Mouse (Mus musculus) heart, embryonic 15.5 days (tissue): ENCODE measurements around the gene Slc4a4. TPM values are rescaled to one million over a fixed set of nuclear protein-coding genes. Genes with fewer than 3 reads are reported as not detected.

ENCODE experiments used
- ATAC-seq: fragments of 200-750 bp; cut with Nextera tagmentation; replicated peaks from 2 replicates; pipeline ENCODE4 v1.8.0; 2017; ENCODE audit warnings: low read depth, moderate TSS enrichment; ENCODE audit not compliant: insufficient number of reproducible peaks, insufficient read depth, low FRiP score
- H3K27ac ChIP-seq: fragments of 300-500 bp; sonication (generic); 2 replicates; pipeline ENCODE4 v1.5.1; 2015; ENCODE audit warnings: mild to moderate bottlenecking, inconsistent platforms
- H3K27me3 ChIP-seq: fragments of 300-500 bp; sonication (generic); 2 replicates; pipeline ENCODE4 v1.6.1; 2015; ENCODE audit warnings: inconsistent platforms
- H3K36me3 ChIP-seq: fragments of 300-500 bp; sonication (generic); 2 replicates; pipeline ENCODE4 v1.6.1; 2015; ENCODE audit warnings: mild to moderate bottlenecking, inconsistent platforms
- H3K4me1 ChIP-seq: fragments of 300-500 bp; sonication (generic); replicated peaks from 2 replicates; pipeline ENCODE4 v1.6.1; 2015; ENCODE audit warnings: inconsistent platforms
- H3K4me2 ChIP-seq: fragments of 300-500 bp; sonication (generic); 2 replicates; pipeline ENCODE4 v1.6.1; 2015; ENCODE audit warnings: inconsistent platforms, mild to moderate bottlenecking, moderate library complexity
- H3K4me3 ChIP-seq: fragments of 300-500 bp; sonication (generic); 2 replicates; pipeline ENCODE4 v1.5.1; 2015; ENCODE audit warnings: mild to moderate bottlenecking, inconsistent platforms
- H3K9ac ChIP-seq: fragments of 300-500 bp; sonication (generic); 2 replicates; pipeline ENCODE4 v1.6.1; 2015; ENCODE audit warnings: mild to moderate bottlenecking, inconsistent platforms
- H3K9me3 ChIP-seq: fragments of 300-500 bp; sonication (generic); replicated peaks from 2 replicates; pipeline ENCODE4 v1.6.1; 2016; ENCODE audit warnings: inconsistent platforms
- WGBS: fragments of 180-500 bp; shearing (Covaris S2); methylation state at CpG from one replicate; pipeline ENCODE4 v1.1.7; 2015; ENCODE audit warnings: mixed read lengths; 5-methylcytosine and 5-hydroxymethylcytosine counted together
- polyA plus RNA-seq: library from polyadenylated mRNA; unstranded; fragments of >200 nt; fragmentation: Nextera tagmentation; extraction: Ambion mirVana; gene quantifications from 2 replicates; pipeline ENCODE4 v1.2.1, GENCODE M21; 2015

Slc4a4 gene
- polyA plus RNA-seq, 1 experiment from 2014 or later, result 5.1 TPM

DNA sequence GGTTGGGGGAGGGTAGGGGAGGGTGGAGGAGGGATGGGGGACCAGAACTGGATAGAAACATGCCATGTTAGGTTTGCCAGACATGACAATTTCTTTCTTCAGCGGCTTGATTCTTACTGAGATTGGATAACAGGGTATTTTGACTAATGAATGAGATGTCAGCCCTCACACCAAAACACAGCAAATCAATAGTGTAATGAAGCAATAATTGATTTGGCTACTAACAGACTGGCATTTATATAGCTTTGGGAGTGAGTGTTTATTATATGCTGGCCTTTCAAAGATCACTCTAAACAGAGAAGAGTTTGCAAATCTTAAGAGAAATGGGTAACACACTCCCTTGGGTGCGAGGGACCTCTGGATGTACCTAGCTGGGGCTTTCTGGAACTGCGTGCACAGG lies 30.6 kb downstream of the Slc4a4 start:
- Histone ChIP-seq H3K36me3 (no peaks in the 10 kb centered on the region), H3K4me3 (no peak overlapping the region), H3K27me3 (no peaks in the 10 kb centered on the region), H3K4me1 (peaks cover 22% of the 10 kb centered on the region), H3K4me2 (no peak overlapping the region), H3K27ac (no peak overlapping the region), H3K9ac (no peak overlapping the region), H3K9me3 (no peaks in the 10 kb centered on the region)
- no peak for ATAC-seq
- 85% methylated on average over 3 of the region's 3 CpGs for WGBS

DNA sequence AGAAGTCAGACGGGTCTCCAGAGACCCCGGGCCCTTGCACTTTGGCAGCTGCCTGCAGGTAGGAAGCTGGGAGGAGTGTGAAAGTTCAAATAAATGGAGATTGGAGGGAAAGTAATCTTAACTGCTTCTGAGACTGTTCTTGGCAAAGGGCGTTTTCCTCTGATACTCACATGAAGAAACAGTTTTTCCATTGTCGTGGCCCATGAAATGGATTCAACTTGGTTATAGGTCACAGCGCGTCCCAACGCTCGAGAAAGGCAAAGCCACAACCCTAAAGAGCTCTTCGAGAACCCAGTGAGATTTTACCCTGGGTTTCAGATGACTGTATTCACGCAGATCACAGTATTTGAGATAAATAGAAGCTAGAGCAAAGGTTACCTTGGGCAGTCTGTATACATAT lies 31.0 kb downstream of the Slc4a4 start:
- Histone ChIP-seq H3K9ac (no peak overlapping the region), H3K4me2 (no peak overlapping the region), H3K9me3 (no peaks in the 10 kb centered on the region), H3K4me3 (no peak overlapping the region), H3K36me3 (no peaks in the 10 kb centered on the region), H3K27me3 (no peaks in the 10 kb centered on the region), H3K4me1 (peaks cover 18% of the 10 kb centered on the region), H3K27ac (no peak overlapping the region)
- ATAC-seq, result no peak
- 72% methylated on average over 10 of the region's 10 CpGs for WGBS

GRCm38 (mm10) chr5:88918538-88918937 lies 31.9 kb downstream of the Slc4a4 start:
- 81% methylated on average over 9 of the region's 9 CpGs for WGBS
- H3K9ac ChIP-seq, result no peak overlapping the region

GRCm38 (mm10) chr5:88925576-88925975 lies 39.0 kb downstream of the Slc4a4 start:
- 82% methylated on average over 5 of the region's 5 CpGs for WGBS
- no peak overlapping the region for H3K9ac ChIP-seq
- H3K4me2 ChIP-seq, result no peak overlapping the region
- H3K27me3 ChIP-seq, result no peaks in the 10 kb centered on the region
- no peak overlapping the region for H3K4me3 ChIP-seq
- H3K36me3 ChIP-seq, result no peaks in the 10 kb centered on the region
- ATAC-seq, result no peak
- no peak overlapping the region for H3K27ac ChIP-seq
- peaks cover 22% of the 10 kb centered on the region for H3K4me1 ChIP-seq
- no peaks in the 10 kb centered on the region for H3K9me3 ChIP-seq

More at GRCm38 (mm10) chr5:88918538-88918937, 31.9 kb downstream of the Slc4a4 start:
- Histone ChIP-seq H3K27me3 (no peaks in the 10 kb centered on the region), H3K36me3 (no peaks in the 10 kb centered on the region), H3K4me2 (no peak overlapping the region), H3K4me3 (no peak overlapping the region), H3K9me3 (no peaks in the 10 kb centered on the region), H3K27ac (no peak overlapping the region), H3K4me1 (peaks cover 16% of the 10 kb centered on the region)
- no peak for ATAC-seq

DNA sequence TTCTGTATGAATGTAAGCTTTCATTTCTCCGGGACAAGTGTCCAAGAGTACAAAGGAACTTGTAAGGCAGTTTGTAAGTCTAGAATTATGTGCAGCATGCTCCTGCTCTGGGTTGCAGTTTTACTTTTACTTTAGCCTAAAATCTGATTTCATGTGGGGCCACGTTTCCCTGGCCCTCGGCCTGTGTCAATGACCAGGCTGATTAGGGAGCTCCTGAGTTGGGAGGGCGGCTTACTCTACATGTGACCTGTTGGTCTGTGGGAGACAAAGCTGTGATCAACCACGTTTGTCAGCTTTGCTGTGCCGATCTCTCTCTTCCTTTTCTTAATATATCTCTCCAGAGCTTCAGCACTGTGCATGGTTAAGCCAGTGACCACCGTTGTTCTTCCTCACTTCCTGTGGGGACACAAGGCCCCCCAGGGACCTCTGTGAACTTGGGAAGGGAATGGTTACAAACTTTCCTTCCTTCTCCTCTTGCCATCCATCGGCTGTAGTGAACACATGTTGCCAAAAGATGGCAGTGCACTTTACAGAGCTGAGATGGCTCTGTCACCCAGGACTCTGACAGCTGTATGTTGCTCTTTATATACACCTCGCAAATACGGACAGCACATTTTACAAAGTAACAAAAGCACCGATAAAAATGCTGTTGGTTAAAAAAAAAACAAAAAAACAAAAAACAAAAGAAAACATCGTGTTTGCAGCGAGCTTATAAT lies 41.7 kb downstream of the Slc4a4 start:
- Histone ChIP-seq H3K4me1 (peaks cover 45% of the 10 kb centered on the region), H3K9me3 (no peaks in the 10 kb centered on the region), H3K36me3 (no peaks in the 10 kb centered on the region), H3K9ac (no peak overlapping the region), H3K4me2 (peak overlapping the region; percentile 57), H3K4me3 (no peak overlapping the region), H3K27ac (peak overlapping the region; percentile 98), H3K27me3 (no peaks in the 10 kb centered on the region)
- WGBS, result 35% methylated on average over 13 of the region's 13 CpGs
- no peak for ATAC-seq

- Histone ChIP-seq H3K27ac (peak overlapping the region; percentile 98), H3K4me3 (peak overlapping the region; percentile 23), H3K9me3 (no peaks in the 10 kb centered on the region), H3K36me3 (no peaks in the 10 kb centered on the region), H3K4me1 (peaks cover 57% of the 10 kb centered on the region), H3K27me3 (no peaks in the 10 kb centered on the region), H3K9ac (peak overlapping the region; percentile 31; the same call in 1 of the 2 replicates), H3K4me2 (peak overlapping the region; percentile 57)
- ATAC-seq, result peak; percentile 89
- 19% methylated on average over 18 of the region's 18 CpGs for WGBS
Measured at GRCm38 (mm10) chr5:88929392-88930094, 42.9 kb downstream of the Slc4a4 start.

DNA sequence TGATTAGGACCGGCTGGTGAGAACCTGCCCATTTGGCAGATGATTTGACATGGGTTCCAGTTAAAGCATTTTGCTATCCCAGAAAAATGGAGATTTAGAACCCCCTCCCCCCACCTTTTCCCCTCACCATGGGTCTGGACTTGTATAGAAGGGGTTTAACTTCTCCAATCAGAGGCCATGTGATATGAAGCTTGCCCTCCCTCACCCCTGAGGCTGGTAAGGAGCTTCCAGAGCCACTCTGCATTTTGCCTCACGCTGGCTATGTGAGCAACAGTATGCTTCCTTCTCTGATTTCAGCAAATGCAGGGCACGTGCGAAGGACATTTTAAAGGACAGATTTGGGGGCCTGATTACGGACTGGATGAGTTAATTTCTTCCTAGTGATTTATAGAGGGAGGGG lies 43.5 kb downstream of the Slc4a4 start:
- peak; percentile 45 for ATAC-seq

GRCm38 (mm10) chr5:88930611-88931010 lies 44.0 kb downstream of the Slc4a4 start:
- Histone ChIP-seq H3K27me3 (no peaks in the 10 kb centered on the region), H3K4me3 (no peak overlapping the region), H3K36me3 (no peaks in the 10 kb centered on the region), H3K4me1 (peaks cover 66% of the 10 kb centered on the region), H3K9me3 (no peaks in the 10 kb centered on the region), H3K9ac (no peak overlapping the region), H3K4me2 (peak overlapping the region; percentile 57), H3K27ac (peak overlapping the region; percentile 98)
- WGBS, result 20% methylated on average over 11 of the region's 11 CpGs
- ATAC-seq, result no peak

More for the DNA sequence above, 43.5 kb downstream of the Slc4a4 start:
- Histone ChIP-seq H3K36me3 (no peaks in the 10 kb centered on the region), H3K4me2 (peak overlapping the region; percentile 57), H3K27ac (peak overlapping the region; percentile 98), H3K9ac (no peak overlapping the region), H3K4me3 (peak overlapping the region; percentile 23), H3K9me3 (no peaks in the 10 kb centered on the region), H3K27me3 (no peaks in the 10 kb centered on the region), H3K4me1 (peaks cover 62% of the 10 kb centered on the region)
- WGBS, result 36% methylated on average over 5 of the region's 5 CpGs

GRCm38 (mm10) chr5:88931176-88931575 lies 44.6 kb downstream of the Slc4a4 start:
- Histone ChIP-seq H3K4me2 (no peak overlapping the region), H3K9me3 (no peaks in the 10 kb centered on the region), H3K9ac (no peak overlapping the region), H3K27ac (peak overlapping the region; percentile 98), H3K27me3 (no peaks in the 10 kb centered on the region), H3K36me3 (no peaks in the 10 kb centered on the region), H3K4me1 (peaks cover 68% of the 10 kb centered on the region), H3K4me3 (no peak overlapping the region)
- WGBS, result 69% methylated on average over 9 of the region's 9 CpGs
- no peak for ATAC-seq

- peak overlapping the region; percentile 3; the same call in 1 of the 2 replicates for H3K9ac ChIP-seq
- 37% methylated on average over 7 of the region's 7 CpGs for WGBS
- peak overlapping the region; percentile 81 for H3K27ac ChIP-seq
Measured at GRCm38 (mm10) chr5:88933454-88933853, 46.8 kb downstream of the Slc4a4 start.

DNA sequence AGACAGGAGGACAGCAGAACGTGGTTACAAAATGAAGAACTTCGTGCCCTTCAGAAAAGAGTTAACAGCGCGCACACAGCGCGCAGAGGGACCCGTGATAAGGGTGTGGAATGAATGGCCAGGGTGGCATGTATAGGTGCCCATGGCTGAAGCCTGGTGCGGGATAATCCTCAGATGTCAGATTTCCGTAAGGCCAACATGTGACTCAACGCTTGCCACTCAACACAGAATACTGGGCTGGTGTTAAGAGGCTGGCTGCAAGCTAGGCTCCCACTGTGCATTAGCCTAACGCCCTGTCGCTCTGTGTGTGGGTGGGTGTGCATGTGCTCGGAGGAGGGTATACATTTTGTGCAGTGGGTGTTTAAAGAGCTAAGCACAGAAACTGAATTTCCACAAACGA lies 47.3 kb downstream of the Slc4a4 start:
- peak overlapping the region; percentile 81 for H3K27ac ChIP-seq
- H3K4me3 ChIP-seq, result peak overlapping the region; percentile 10; the same call in 1 of the 2 replicates

More at GRCm38 (mm10) chr5:88933454-88933853, 46.8 kb downstream of the Slc4a4 start:
- ATAC-seq, result no peak
- H3K9me3 ChIP-seq, result no peaks in the 10 kb centered on the region
- peak overlapping the region; percentile 45 for H3K4me2 ChIP-seq
- 0 out of 2 replicates have a peak overlapping the region, but pooled peaks have one; percentile 10 for H3K4me3 ChIP-seq
- no peaks in the 10 kb centered on the region for H3K36me3 ChIP-seq
- peaks cover 72% of the 10 kb centered on the region for H3K4me1 ChIP-seq
- H3K27me3 ChIP-seq, result no peaks in the 10 kb centered on the region

More for the DNA sequence above, 47.3 kb downstream of the Slc4a4 start:
- Histone ChIP-seq H3K36me3 (no peaks in the 10 kb centered on the region), H3K27me3 (no peaks in the 10 kb centered on the region), H3K9ac (peak overlapping the region; percentile 3), H3K4me1 (peaks cover 70% of the 10 kb centered on the region), H3K9me3 (no peaks in the 10 kb centered on the region), H3K4me2 (peak overlapping the region; percentile 45)
- WGBS, result 45% methylated on average over 14 of the region's 14 CpGs
- no peak for ATAC-seq
